Mouse (Mus musculus) thymus, postnatal 36 days (tissue): ENCODE measurements at regions not wholly inside any gene's neighbourhood (a gene's known extent, or its start where the extent isn't known, plus 50 kb on each side); places are given as distances from the start of the nearest gene placed in this dataset.

ENCODE experiments used
- DNase-seq, 2 experiments: peaks; one replicate each; pipeline ENCODE4 v3.0.0; 2022; ENCODE audit warnings: mixed read lengths in 2 of 2

GRCm38 (mm10) chr13:45218251-45218650 lies 139.8 kb downstream of the Gm9817 start:
- no peak for DNase-seq

- no peak for DNase-seq
Observed at GRCm38 (mm10) chr13:45219671-45220070, 141.2 kb downstream of the Gm9817 start.

- DNase-seq = no peak
Observed at GRCm38 (mm10) chr13:45230804-45231203, 152.3 kb downstream of the Gm9817 start.

GRCm38 (mm10) chr13:45235236-45235635 lies 154.3 kb upstream of the Mylip start:
- no peak for DNase-seq

GRCm38 (mm10) chr13:45238258-45238657 lies 151.3 kb upstream of the Mylip start:
- DNase-seq = no peak

- DNase-seq = no peak
Observed at GRCm38 (mm10) chr13:45239153-45239552, 150.4 kb upstream of the Mylip start.

GRCm38 (mm10) chr13:45240009-45240653 lies 149.4 kb upstream of the Mylip start:
- no peak for DNase-seq

GRCm38 (mm10) chr13:45242261-45242660 lies 147.3 kb upstream of the Mylip start:
- no peak for DNase-seq

GRCm38 (mm10) chr13:45242750-45243149 lies 146.8 kb upstream of the Mylip start:
- no peak for DNase-seq

GRCm38 (mm10) chr13:45245651-45246050 lies 143.9 kb upstream of the Mylip start:
- no peak for DNase-seq

- DNase-seq = no peak
Observed at GRCm38 (mm10) chr13:45246341-45246740, 143.2 kb upstream of the Mylip start.

- no peak for DNase-seq
Observed at GRCm38 (mm10) chr13:45250028-45250427, 139.5 kb upstream of the Mylip start.

GRCm38 (mm10) chr13:45251068-45251467 lies 138.5 kb upstream of the Mylip start:
- DNase-seq = no peak

- no peak for DNase-seq
Observed at GRCm38 (mm10) chr13:45252126-45252525, 137.4 kb upstream of the Mylip start.

GRCm38 (mm10) chr13:45253221-45253620 lies 136.3 kb upstream of the Mylip start:
- DNase-seq = no peak

- no peak for DNase-seq
Observed at GRCm38 (mm10) chr13:45255277-45255676, 134.3 kb upstream of the Mylip start.

- DNase-seq = no peak
Observed at GRCm38 (mm10) chr13:45262011-45262410, 127.5 kb upstream of the Mylip start.

GRCm38 (mm10) chr13:45266287-45267064 lies 123.1 kb upstream of the Mylip start:
- DNase-seq = no peak

GRCm38 (mm10) chr13:45267446-45267845 lies 122.1 kb upstream of the Mylip start:
- DNase-seq = no peak

- no peak for DNase-seq
Observed at GRCm38 (mm10) chr13:45267906-45268305, 121.6 kb upstream of the Mylip start.

GRCm38 (mm10) chr13:45274261-45274884 lies 115.2 kb upstream of the Mylip start:
- DNase-seq = no peak

- DNase-seq = no peak
Observed at GRCm38 (mm10) chr13:45275391-45275790, 114.2 kb upstream of the Mylip start.

GRCm38 (mm10) chr13:45277842-45278416 lies 111.6 kb upstream of the Mylip start:
- no peak for DNase-seq

- DNase-seq = no peak
Observed at GRCm38 (mm10) chr13:45281106-45281505, 108.4 kb upstream of the Mylip start.
